Mouse (Mus musculus): Measurements from ENCODE around the gene Chchd1. TPM values are rescaled to one million over a fixed set of nuclear protein-coding genes. Genes with fewer than 3 reads are reported as not detected.
A peak's percentile ranks its signal among the peaks of the same experiment; 100 is the strongest.

The Chchd1 gene
- polyA plus RNA-seq, 1 experiment = 151 TPM

- Histone ChIP-seq H3K4me1 (ENCODE audit: control insufficient read depth, insufficient read depth, low read length) (peaks cover 1% of the 10 kb centered on the region), H3K27me3 (ENCODE audit: control insufficient read depth, insufficient read depth, low read length, poor library complexity, severe bottlenecking) (no peaks in the 10 kb centered on the region), H3K4me3 (ENCODE audit: low read depth, low read length) (no peak overlapping the region), H3K27ac (ENCODE audit: insufficient read depth, low read length) (no peak overlapping the region), H3K9ac (ENCODE audit: low read depth, poor library complexity, severe bottlenecking) (no peak overlapping the region), H3K36me3 (ENCODE audit: control insufficient read depth, insufficient read depth, low read length, poor library complexity, severe bottlenecking) (no peaks in the 10 kb centered on the region), H3K9me3 (replicated peaks; ENCODE audit: control insufficient read depth, insufficient read depth, low read length, poor library complexity, severe bottlenecking) (no peaks in the 10 kb centered on the region)
- no peak for TF ChIP-seq POLR2A (IDR thresholded peaks at IDR 0.05; ENCODE audit: insufficient read depth, low read length)
- no peak for TF ChIP-seq EP300 (IDR thresholded peaks at IDR 0.05; ENCODE audit: insufficient read depth, low read depth, low read length)
- TF ChIP-seq CTCF (IDR thresholded peaks at IDR 0.05; ENCODE audit: low read depth, low read length) = no peak
Observed at GRCm38 (mm10) chr14:20667469-20667868, 35.3 kb upstream of the Chchd1 start.

GRCm38 (mm10) chr14:20668154-20668810 is 34.5 kb upstream of the Chchd1 start, which contains the start of gene Synpo2l:
Synpo2l (minus strand) TSS chr14:20668354.
- H3K4me3 ChIP-seq (ENCODE audit: low read depth, low read length) = no peak within 1 kb of the TSS
- no peak for TF ChIP-seq CTCF (IDR thresholded peaks at IDR 0.05; ENCODE audit: low read depth, low read length)
- TF ChIP-seq POLR2A (IDR thresholded peaks at IDR 0.05; ENCODE audit: insufficient read depth, low read length) = no peak
- no peak for TF ChIP-seq EP300 (IDR thresholded peaks at IDR 0.05; ENCODE audit: insufficient read depth, low read depth, low read length)
- H3K27ac ChIP-seq (ENCODE audit: insufficient read depth, low read length) = no peak within 1 kb of the TSS
- H3K4me1 ChIP-seq (ENCODE audit: control insufficient read depth, insufficient read depth, low read length) = peaks cover 1% of the 10 kb centered on the region
- H3K36me3 ChIP-seq (ENCODE audit: control insufficient read depth, insufficient read depth, low read length, poor library complexity, severe bottlenecking) = no peaks in the 10 kb centered on the region
- no peaks in the 10 kb centered on the region for H3K9me3 ChIP-seq (replicated peaks; ENCODE audit: control insufficient read depth, insufficient read depth, low read length, poor library complexity, severe bottlenecking)
- no peak within 1 kb of the TSS for H3K9ac ChIP-seq (ENCODE audit: low read depth, poor library complexity, severe bottlenecking)
- H3K27me3 ChIP-seq (ENCODE audit: control insufficient read depth, insufficient read depth, low read length, poor library complexity, severe bottlenecking) = no peaks in the 10 kb centered on the region

- H3K36me3 ChIP-seq (ENCODE audit: control insufficient read depth, insufficient read depth, low read length, poor library complexity, severe bottlenecking) = peaks cover 19% of the 10 kb centered on the region
- no peak overlapping the region for H3K4me3 ChIP-seq (ENCODE audit: low read depth, low read length)
- H3K27ac ChIP-seq (ENCODE audit: insufficient read depth, low read length) = no peak overlapping the region
- no peaks in the 10 kb centered on the region for H3K4me1 ChIP-seq (ENCODE audit: control insufficient read depth, insufficient read depth, low read length)
- H3K9me3 ChIP-seq (replicated peaks; ENCODE audit: control insufficient read depth, insufficient read depth, low read length, poor library complexity, severe bottlenecking) = peaks cover 17% of the 10 kb centered on the region
- TF ChIP-seq CTCF (IDR thresholded peaks at IDR 0.05; ENCODE audit: low read depth, low read length) (peak; percentile 17), POLR2A (IDR thresholded peaks at IDR 0.05; ENCODE audit: insufficient read depth, low read length) (no peak), EP300 (IDR thresholded peaks at IDR 0.05; ENCODE audit: insufficient read depth, low read depth, low read length) (no peak)
- H3K27me3 ChIP-seq (ENCODE audit: control insufficient read depth, insufficient read depth, low read length, poor library complexity, severe bottlenecking) = no peaks in the 10 kb centered on the region
- peak overlapping the region; percentile 59 for H3K9ac ChIP-seq (ENCODE audit: low read depth, poor library complexity, severe bottlenecking)
Observed at GRCm38 (mm10) chr14:20672990-20673389, 29.8 kb upstream of the Chchd1 start.

- TF ChIP-seq EP300 (IDR thresholded peaks at IDR 0.05; ENCODE audit: insufficient read depth, low read depth, low read length) (no peak), POLR2A (IDR thresholded peaks at IDR 0.05; ENCODE audit: insufficient read depth, low read length) (no peak), CTCF (IDR thresholded peaks at IDR 0.05; ENCODE audit: low read depth, low read length) (no peak)
- H3K36me3 ChIP-seq (ENCODE audit: control insufficient read depth, insufficient read depth, low read length, poor library complexity, severe bottlenecking) = peaks cover 24% of the 10 kb centered on the region
Observed at GRCm38 (mm10) chr14:20673735-20674063, 29.1 kb upstream of the Chchd1 start.

GRCm38 (mm10) chr14:20674064-20674833 is 28.6 kb upstream of the Chchd1 start, which contains the start of gene Sec24c:
Sec24c (plus strand) TSS chr14:20674308.
- Histone ChIP-seq H3K4me1 (ENCODE audit: control insufficient read depth, insufficient read depth, low read length) (no peaks in the 10 kb centered on the region), H3K36me3 (ENCODE audit: control insufficient read depth, insufficient read depth, low read length, poor library complexity, severe bottlenecking) (peaks cover 28% of the 10 kb centered on the region), H3K4me3 (ENCODE audit: low read depth, low read length) (peak within 1 kb of the TSS; percentile 96), H3K9me3 (replicated peaks; ENCODE audit: control insufficient read depth, insufficient read depth, low read length, poor library complexity, severe bottlenecking) (peaks cover 17% of the 10 kb centered on the region), H3K9ac (ENCODE audit: low read depth, poor library complexity, severe bottlenecking) (peak within 1 kb of the TSS; percentile 82), H3K27ac (ENCODE audit: insufficient read depth, low read length) (peak within 1 kb of the TSS; percentile 82), H3K27me3 (ENCODE audit: control insufficient read depth, insufficient read depth, low read length, poor library complexity, severe bottlenecking) (no peaks in the 10 kb centered on the region)
- TF ChIP-seq EP300 (IDR thresholded peaks at IDR 0.05; ENCODE audit: insufficient read depth, low read depth, low read length) = 0 out of 2 replicates have a peak, but pooled peaks have one; percentile 13
- no peak for TF ChIP-seq CTCF (IDR thresholded peaks at IDR 0.05; ENCODE audit: low read depth, low read length)
- TF ChIP-seq POLR2A (IDR thresholded peaks at IDR 0.05; ENCODE audit: insufficient read depth, low read length) = peak; percentile 42

More at GRCm38 (mm10) chr14:20673735-20674063, 29.1 kb upstream of the Chchd1 start:
- H3K27ac ChIP-seq (ENCODE audit: insufficient read depth, low read length) = peak overlapping the region; percentile 82
- peaks cover 17% of the 10 kb centered on the region for H3K9me3 ChIP-seq (replicated peaks; ENCODE audit: control insufficient read depth, insufficient read depth, low read length, poor library complexity, severe bottlenecking)
- H3K4me1 ChIP-seq (ENCODE audit: control insufficient read depth, insufficient read depth, low read length) = no peaks in the 10 kb centered on the region
- H3K27me3 ChIP-seq (ENCODE audit: control insufficient read depth, insufficient read depth, low read length, poor library complexity, severe bottlenecking) = no peaks in the 10 kb centered on the region
- peak overlapping the region; percentile 83 for H3K4me3 ChIP-seq (ENCODE audit: low read depth, low read length)
- H3K9ac ChIP-seq (ENCODE audit: low read depth, poor library complexity, severe bottlenecking) = peak overlapping the region; percentile 59

GRCm38 (mm10) chr14:20677906-20678305 is 24.9 kb upstream of the Chchd1 start:
- Histone ChIP-seq H3K36me3 (ENCODE audit: control insufficient read depth, insufficient read depth, low read length, poor library complexity, severe bottlenecking) (peaks cover 48% of the 10 kb centered on the region), H3K27ac (ENCODE audit: insufficient read depth, low read length) (no peak overlapping the region)

More at GRCm38 (mm10) chr14:20677906-20678305, 24.9 kb upstream of the Chchd1 start:
- Histone ChIP-seq H3K9me3 (replicated peaks; ENCODE audit: control insufficient read depth, insufficient read depth, low read length, poor library complexity, severe bottlenecking) (peaks cover 17% of the 10 kb centered on the region), H3K9ac (ENCODE audit: low read depth, poor library complexity, severe bottlenecking) (no peak overlapping the region), H3K4me1 (ENCODE audit: control insufficient read depth, insufficient read depth, low read length) (no peaks in the 10 kb centered on the region), H3K4me3 (ENCODE audit: low read depth, low read length) (no peak overlapping the region), H3K27me3 (ENCODE audit: control insufficient read depth, insufficient read depth, low read length, poor library complexity, severe bottlenecking) (no peaks in the 10 kb centered on the region)
- TF ChIP-seq CTCF (IDR thresholded peaks at IDR 0.05; ENCODE audit: low read depth, low read length) (no peak), POLR2A (IDR thresholded peaks at IDR 0.05; ENCODE audit: insufficient read depth, low read length) (no peak), EP300 (IDR thresholded peaks at IDR 0.05; ENCODE audit: insufficient read depth, low read depth, low read length) (no peak)

Data from ES-Bruce4 (cell line).